Mouse (Mus musculus): ENCODE measurements around the gene Fam98c. TPM values are rescaled to one million over a fixed set of nuclear protein-coding genes. Genes with fewer than 3 reads are reported as not detected.

The Fam98c gene
- polyA plus RNA-seq, 1 experiment from 2014 or later: 20.4 TPM

DNA sequence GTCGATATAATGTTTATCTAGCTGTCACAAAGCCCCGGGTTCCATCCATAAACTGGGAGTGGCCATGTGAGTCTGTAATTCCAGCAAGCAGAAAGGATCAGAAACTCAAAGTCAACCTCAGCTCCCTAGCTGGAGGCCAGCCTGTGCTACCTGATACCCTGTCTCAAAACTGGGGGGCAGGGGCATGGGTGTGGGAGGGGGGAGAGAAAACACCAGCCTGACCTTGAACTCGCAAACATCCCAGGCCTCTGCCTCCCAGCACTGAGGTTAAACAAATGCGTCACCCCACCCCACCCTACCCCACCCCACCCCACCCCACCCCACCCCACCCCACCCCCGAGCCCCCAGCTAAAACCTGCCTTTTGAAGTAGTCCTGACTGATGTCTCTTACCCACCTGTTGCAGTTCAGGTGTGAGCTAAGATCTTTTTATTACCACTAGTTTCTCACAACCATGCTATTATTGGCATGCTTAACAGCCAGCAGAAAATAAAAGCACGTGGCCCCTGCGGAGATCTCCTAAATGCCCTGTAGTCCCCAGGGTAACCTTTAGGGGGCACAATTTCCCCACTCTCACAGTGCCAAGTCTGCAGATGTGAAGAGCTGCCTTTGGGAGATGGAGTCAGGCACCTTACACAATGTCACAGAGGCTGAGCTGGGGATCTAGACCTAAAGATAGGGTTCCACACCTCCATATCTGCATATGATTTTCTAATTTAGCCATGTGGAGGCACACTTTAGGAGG lies 29.7 kb downstream of the Fam98c start:
- H3K27ac ChIP-seq (replicated peaks): no peak overlapping the region
- H3K27me3 ChIP-seq: peaks cover 22% of the 10 kb centered on the region
- no peaks in the 10 kb centered on the region for H3K36me3 ChIP-seq
- no peak for ATAC-seq (ENCODE audit: low FRiP score, low read depth)
- no peak overlapping the region for H3K4me3 ChIP-seq
- H3K4me1 ChIP-seq: peaks cover 8% of the 10 kb centered on the region; the same call in 1 of the 2 replicates
- H3K9me3 ChIP-seq: no peaks in the 10 kb centered on the region
- H3K4me2 ChIP-seq (replicated peaks): no peak overlapping the region
- WGBS: 36% methylated on average over 7 of the region's 7 CpGs
- H3K9ac ChIP-seq (replicated peaks): no peak overlapping the region

DNA sequence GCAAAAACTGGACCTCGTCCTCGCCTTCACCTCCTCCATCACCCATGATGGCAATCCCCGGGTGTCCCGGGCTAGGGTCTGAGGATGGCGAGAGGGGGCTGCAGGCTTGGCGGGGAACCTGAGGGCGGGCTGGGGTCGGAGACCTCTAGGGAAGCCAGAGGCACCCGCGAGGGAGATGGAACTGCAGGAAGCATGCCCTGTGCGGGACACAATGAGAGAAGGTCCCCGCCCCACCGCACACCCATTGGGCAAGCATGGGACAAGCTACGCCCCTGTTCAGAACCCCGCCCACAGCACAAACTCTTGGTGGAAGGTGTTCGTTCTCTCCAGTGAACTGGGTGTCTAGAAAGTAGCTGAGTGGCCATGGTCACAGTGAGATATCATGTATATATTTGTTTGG lies 31.1 kb downstream of the Fam98c start, which contains the start of gene Ryr1:
Gene Ryr1, minus strand, starts transcription at position 210 of the 400 bp plus-strand sequence.
- peak within 1 kb of the TSS; percentile 59 for H3K9ac ChIP-seq (replicated peaks)
- peaks cover 22% of the 10 kb centered on the region for H3K27me3 ChIP-seq
- ATAC-seq (ENCODE audit: low FRiP score, low read depth): peak; percentile 69; the same call in 1 of the 2 replicates
- H3K4me3 ChIP-seq: peak within 1 kb of the TSS; percentile 39
- H3K36me3 ChIP-seq: no peaks in the 10 kb centered on the region
- H3K9me3 ChIP-seq: no peaks in the 10 kb centered on the region
- 3% methylated on average over 16 of the region's 16 CpGs for WGBS
- no peak within 1 kb of the TSS for H3K27ac ChIP-seq (replicated peaks)
- H3K4me1 ChIP-seq: peaks cover 8% of the 10 kb centered on the region; the same call in 1 of the 2 replicates
- peak within 1 kb of the TSS; percentile 66 for H3K4me2 ChIP-seq (replicated peaks)

DNA sequence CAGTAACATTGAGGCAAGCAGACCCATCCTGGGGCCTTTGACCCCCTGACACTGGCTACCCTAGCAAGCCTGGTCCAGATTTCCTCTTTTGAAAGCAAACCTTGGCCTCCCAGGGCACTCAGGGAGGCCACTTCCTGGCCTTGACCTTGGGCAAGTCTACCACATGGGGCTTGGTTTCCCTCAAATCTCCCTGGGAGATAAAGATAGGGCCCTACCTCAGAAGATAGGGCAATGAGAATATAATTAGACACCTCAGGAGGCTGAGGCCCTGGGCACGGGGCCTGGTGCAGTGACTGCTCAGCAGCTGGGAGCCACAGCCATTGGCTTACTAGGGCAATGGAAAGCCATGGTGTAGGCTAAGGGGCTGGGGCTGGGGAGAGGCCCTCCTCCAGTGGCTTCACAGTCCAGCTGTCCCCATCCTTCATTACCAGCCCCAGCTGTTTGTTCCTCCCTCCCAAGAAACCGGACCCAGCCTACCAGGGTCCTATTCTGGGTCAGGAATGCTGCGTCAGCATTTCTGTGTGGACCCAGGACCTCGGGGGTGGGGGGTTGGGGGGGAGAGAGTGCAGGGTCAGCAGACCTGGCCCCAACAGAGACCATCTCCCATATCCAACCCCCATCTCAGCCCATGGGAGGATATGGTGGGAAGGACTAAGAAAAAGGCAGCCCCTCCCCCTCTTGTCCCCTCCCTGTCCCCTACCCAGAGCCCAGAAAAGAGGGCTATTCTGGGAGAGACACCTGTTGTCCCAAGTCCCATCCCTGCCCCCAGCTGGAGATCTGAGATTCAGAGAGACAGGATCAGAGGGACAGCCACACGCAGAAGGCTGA lies 32.3 kb downstream of the Fam98c start:
- H3K4me2 ChIP-seq (replicated peaks): no peak overlapping the region

DNA sequence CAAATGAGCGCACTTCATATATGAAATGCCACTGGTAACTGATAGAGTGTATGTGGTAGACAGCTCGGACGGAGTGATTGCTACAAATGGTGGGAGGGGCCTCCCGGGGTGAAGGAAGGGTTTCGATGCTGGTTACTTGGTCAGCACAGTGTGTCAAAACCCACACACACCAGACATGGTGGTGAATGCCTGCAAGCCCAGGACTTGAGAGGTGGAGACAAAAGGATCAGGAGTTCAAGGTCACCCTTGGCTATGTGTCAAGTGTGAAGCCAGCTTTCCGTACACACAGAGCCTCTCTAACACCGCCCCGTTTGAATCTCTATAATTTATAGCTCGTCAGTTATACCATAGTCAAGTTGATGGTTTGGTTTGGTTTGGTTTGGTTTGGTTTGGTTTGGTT lies 33.2 kb downstream of the Fam98c start:
- Histone ChIP-seq H3K9ac (replicated peaks) (no peak overlapping the region), H3K36me3 (no peaks in the 10 kb centered on the region), H3K4me1 (peaks cover 8% of the 10 kb centered on the region; the same call in 1 of the 2 replicates), H3K27me3 (peaks cover 25% of the 10 kb centered on the region), H3K27ac (replicated peaks) (no peak overlapping the region), H3K4me2 (replicated peaks) (no peak overlapping the region), H3K9me3 (no peaks in the 10 kb centered on the region), H3K4me3 (no peak overlapping the region)
- ATAC-seq (ENCODE audit: low FRiP score, low read depth): no peak
- 95% methylated on average over 9 of the region's 9 CpGs for WGBS

More for the DNA sequence above, 32.3 kb downstream of the Fam98c start:
- H3K9ac ChIP-seq (replicated peaks): no peak overlapping the region
- no peaks in the 10 kb centered on the region for H3K9me3 ChIP-seq
- H3K27ac ChIP-seq (replicated peaks): no peak overlapping the region
- H3K27me3 ChIP-seq: peaks cover 22% of the 10 kb centered on the region
- 65% methylated on average over 5 of the region's 5 CpGs for WGBS
- H3K4me3 ChIP-seq: no peak overlapping the region
- H3K4me1 ChIP-seq: peaks cover 8% of the 10 kb centered on the region; the same call in 1 of the 2 replicates
- no peaks in the 10 kb centered on the region for H3K36me3 ChIP-seq
- ATAC-seq (ENCODE audit: low FRiP score, low read depth): no peak

GRCm38 (mm10) chr7:29119526-29119925 lies 36.5 kb downstream of the Fam98c start:
- Histone ChIP-seq H3K36me3 (no peaks in the 10 kb centered on the region), H3K27ac (replicated peaks) (no peak overlapping the region), H3K4me1 (peaks cover under 1% of the 10 kb centered on the region; the same call in 1 of the 2 replicates), H3K4me3 (no peak overlapping the region), H3K4me2 (replicated peaks) (no peak overlapping the region), H3K27me3 (peaks cover 14% of the 10 kb centered on the region), H3K9me3 (no peaks in the 10 kb centered on the region), H3K9ac (replicated peaks) (no peak overlapping the region)
- no peak for ATAC-seq (ENCODE audit: low FRiP score, low read depth)
- 79% methylated on average over 1 of the region's 1 CpGs for WGBS

GRCm38 (mm10) chr7:29118142-29118851 lies 37.7 kb downstream of the Fam98c start:
- 12% methylated on average over 18 of the region's 18 CpGs for WGBS
- no peaks in the 10 kb centered on the region for H3K36me3 ChIP-seq
- 0 out of 2 replicates have a peak, but pooled peaks cover 3% of the 10 kb centered on the region for H3K27me3 ChIP-seq

DNA sequence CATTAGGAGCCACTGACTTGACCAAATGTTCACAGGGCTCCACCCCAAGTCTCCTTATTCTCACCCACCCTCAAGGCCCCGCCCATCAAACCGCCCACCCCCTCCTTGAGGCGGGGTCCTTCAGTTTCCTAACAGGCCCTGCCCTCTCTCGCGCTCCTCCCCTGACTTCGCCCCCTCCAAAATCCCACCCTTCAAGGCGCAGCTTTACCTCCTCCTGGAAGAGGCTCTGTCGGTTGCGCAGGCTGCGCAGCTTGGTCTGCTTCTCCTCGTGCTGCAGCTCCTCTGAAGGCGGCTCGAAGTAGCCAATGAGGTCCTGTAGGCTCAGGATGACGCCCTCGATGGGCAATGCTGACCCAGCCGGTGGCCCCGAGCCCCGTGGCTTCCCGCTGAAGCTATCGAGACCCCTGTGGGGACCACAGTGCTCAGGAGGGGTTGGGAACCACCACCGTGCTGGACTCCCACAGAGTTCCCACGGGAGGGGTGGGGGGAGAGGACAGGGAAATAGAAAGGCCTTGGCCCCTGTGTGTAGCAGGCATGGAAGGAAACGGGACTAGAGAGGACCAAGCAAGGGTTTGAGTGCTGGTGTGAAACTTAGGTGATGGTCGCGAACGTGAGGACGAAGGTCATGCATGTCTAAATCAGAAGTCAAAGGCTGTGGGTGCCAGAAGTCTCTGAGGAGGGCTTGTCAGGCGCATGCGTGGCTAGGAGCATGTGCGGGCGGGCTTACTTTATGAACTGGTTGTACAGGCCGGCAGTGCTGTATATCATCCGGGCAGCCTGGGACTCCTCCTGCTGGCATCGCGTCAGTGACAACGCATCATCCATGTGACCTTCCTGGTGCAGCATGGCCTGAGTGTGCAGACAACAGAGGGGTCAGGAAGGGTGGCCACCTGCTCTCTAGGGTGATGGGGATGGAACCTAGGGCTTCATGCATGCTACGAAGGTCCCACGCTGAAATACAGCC lies 46.8 kb downstream of the Fam98c start:
- H3K27ac ChIP-seq (replicated peaks): no peak overlapping the region
- H3K4me2 ChIP-seq (replicated peaks): peak overlapping the region; percentile 43
- no peaks in the 10 kb centered on the region for H3K36me3 ChIP-seq
- peaks cover 15% of the 10 kb centered on the region for H3K27me3 ChIP-seq
- H3K4me1 ChIP-seq: peaks cover 8% of the 10 kb centered on the region
- 0 out of 2 replicates have a peak overlapping the region, but pooled peaks have one; percentile 44 for H3K9ac ChIP-seq (replicated peaks)
- H3K4me3 ChIP-seq: 0 out of 2 replicates have a peak overlapping the region, but pooled peaks have one; percentile 12
- WGBS: 28% methylated on average over 38 of the region's 38 CpGs
- H3K9me3 ChIP-seq: no peaks in the 10 kb centered on the region
- no peak for ATAC-seq (ENCODE audit: low FRiP score, low read depth)

More at GRCm38 (mm10) chr7:29118142-29118851, 37.7 kb downstream of the Fam98c start:
- Histone ChIP-seq H3K9ac (replicated peaks) (no peak overlapping the region), H3K9me3 (no peaks in the 10 kb centered on the region), H3K27ac (replicated peaks) (no peak overlapping the region), H3K4me3 (no peak overlapping the region), H3K4me1 (no peaks in the 10 kb centered on the region), H3K4me2 (replicated peaks) (no peak overlapping the region; the same call in 1 of the 2 replicates)
- no peak for ATAC-seq (ENCODE audit: low FRiP score, low read depth)

Other genes starting within 250 kb of the Fam98c start
- 162 and 175 TPM in 2 replicates for gene Actn4, start 193.9 kb downstream of the Fam98c start, polyA plus RNA-seq (2016; fragmentation: Nextera tagmentation; extraction: Ambion mirVana)
- 324 and 335 TPM in 2 replicates for gene Eif3k, start 174.4 kb downstream of the Fam98c start, polyA plus RNA-seq (2016; fragmentation: Nextera tagmentation; extraction: Ambion mirVana)
- 5.4 and 6.2 TPM in 2 replicates for gene Map4k1, start 174.2 kb downstream of the Fam98c start, polyA plus RNA-seq (2016; fragmentation: Nextera tagmentation; extraction: Ambion mirVana)
- gene Ryr1, start 31.1 kb downstream of the Fam98c start, polyA plus RNA-seq (2016; fragmentation: Nextera tagmentation; extraction: Ambion mirVana): 2.8 TPM in 2 replicates
- 0.63 and 0.71 TPM in 2 replicates for gene Rasgrp4, start 21.4 kb downstream of the Fam98c start, polyA plus RNA-seq (2016; fragmentation: Nextera tagmentation; extraction: Ambion mirVana)
- 0.78 and 0.85 TPM in 2 replicates for gene Ggn, start 14.0 kb upstream of the Fam98c start, polyA plus RNA-seq (2016; fragmentation: Nextera tagmentation; extraction: Ambion mirVana)
- 6.1 and 6.8 TPM in 2 replicates for gene Spred3, start 14.2 kb upstream of the Fam98c start, polyA plus RNA-seq (2016; fragmentation: Nextera tagmentation; extraction: Ambion mirVana)
- gene Psmd8, start 24.5 kb upstream of the Fam98c start, polyA plus RNA-seq (2016; fragmentation: Nextera tagmentation; extraction: Ambion mirVana): 291 and 305 TPM in 2 replicates
- 0.82 and 0.96 TPM in 2 replicates for gene Catsperg1, start 57.8 kb upstream of the Fam98c start, polyA plus RNA-seq (2016; fragmentation: Nextera tagmentation; extraction: Ambion mirVana)
- gene Kcnk6, start 76.3 kb upstream of the Fam98c start, polyA plus RNA-seq (2016; fragmentation: Nextera tagmentation; extraction: Ambion mirVana): 0.54 and 0.65 TPM in 2 replicates
- 72.5 and 83.2 TPM in 2 replicates for gene Yif1b, start 82.1 kb upstream of the Fam98c start, polyA plus RNA-seq (2016; fragmentation: Nextera tagmentation; extraction: Ambion mirVana)
- gene 2200002D01Rik, start 92.2 kb upstream of the Fam98c start, polyA plus RNA-seq (2016; fragmentation: Nextera tagmentation; extraction: Ambion mirVana): 2.1 and 2.9 TPM in 2 replicates
- gene Spint2, start 125.7 kb upstream of the Fam98c start, polyA plus RNA-seq (2016; fragmentation: Nextera tagmentation; extraction: Ambion mirVana): 23.8 and 25.7 TPM in 2 replicates
- 19.2 and 20.0 TPM in 2 replicates for gene Ppp1r14a, start 133.1 kb upstream of the Fam98c start, polyA plus RNA-seq (2016; fragmentation: Nextera tagmentation; extraction: Ambion mirVana)
- gene Dpf1, start 147.7 kb upstream of the Fam98c start, polyA plus RNA-seq (2016; fragmentation: Nextera tagmentation; extraction: Ambion mirVana): 115 and 119 TPM in 2 replicates